Mouse (Mus musculus) olfactory bulb, adult 2 months (tissue): ENCODE measurements at regions not wholly inside any gene's neighbourhood (a gene's known extent, or its start where the extent isn't known, plus 50 kb on each side); places are given as distances from the start of the nearest gene placed in this dataset.

Experiments used
- CTCF ChIP-seq: fragments of 200-500 bp; IDR thresholded peaks from 2 replicates; pipeline ENCODE4 v1.5.1; 2012; ENCODE audit warnings: low read depth, mild to moderate bottlenecking, low read length, moderate library complexity; ENCODE audit not compliant: insufficient read depth
- POLR2A ChIP-seq: fragments of 200-500 bp; IDR thresholded peaks from 2 replicates; pipeline ENCODE4 v1.6.1; 2012; ENCODE audit warnings: mild to moderate bottlenecking, low read depth, low read length, moderate library complexity; ENCODE audit not compliant: insufficient read depth

GRCm38 (mm10) chr2:45434169-45434568 is 317.0 kb upstream of the Zeb2 start:
- TF ChIP-seq CTCF (no peak), POLR2A (no peak)
